Mouse (Mus musculus) heart, embryonic 16.5 days (tissue): ENCODE results near the gene Carmil3. TPM values are rescaled to one million over a fixed set of nuclear protein-coding genes. Genes with fewer than 3 reads are reported as not detected.

ENCODE experiments used
- ATAC-seq: fragments of 200-750 bp; cut with Nextera tagmentation; replicated peaks from 2 replicates; pipeline ENCODE4 v1.8.0; 2017; ENCODE audit warnings: moderate number of reproducible peaks; ENCODE audit not compliant: insufficient read depth, low FRiP score; ENCODE audit errors: extremely low read depth
- H3K27ac ChIP-seq: fragments of 300-500 bp; sonication (generic); 2 replicates; pipeline ENCODE4 v1.5.1; 2014; ENCODE audit warnings: mild to moderate bottlenecking, low read length, control low read depth, moderate library complexity
- H3K27me3 ChIP-seq: fragments of 300-500 bp; sonication (generic); 2 replicates; pipeline ENCODE4 v1.6.1; 2014; ENCODE audit warnings: low read length, mixed read lengths; ENCODE audit not compliant: control insufficient read depth, insufficient read depth
- H3K36me3 ChIP-seq: fragments of 300-500 bp; sonication (generic); 2 replicates; pipeline ENCODE4 v1.6.1; 2014; ENCODE audit not compliant: control insufficient read depth, insufficient read depth
- H3K4me1 ChIP-seq: fragments of 300-500 bp; sonication (generic); 2 replicates; pipeline ENCODE4 v1.6.1; 2014; ENCODE audit warnings: low read length, mixed read lengths; ENCODE audit not compliant: control insufficient read depth, insufficient read depth
- H3K4me2 ChIP-seq: fragments of 300-500 bp; sonication (generic); 2 replicates; pipeline ENCODE4 v1.6.1; 2014; ENCODE audit warnings: low read depth, mild to moderate bottlenecking, control low read depth, low read length
- H3K4me3 ChIP-seq: fragments of 300-500 bp; sonication (generic); 2 replicates; pipeline ENCODE4 v1.5.1; 2014; ENCODE audit warnings: mild to moderate bottlenecking, control low read depth, low read length
- H3K9ac ChIP-seq: fragments of 300-500 bp; sonication (generic); 2 replicates; pipeline ENCODE4 v1.6.1; 2014; ENCODE audit warnings: low read length, control low read depth
- H3K9me3 ChIP-seq: fragments of 300-500 bp; sonication (generic); replicated peaks from 2 replicates; pipeline ENCODE4 v1.6.1; 2016; ENCODE audit warnings: low read length; ENCODE audit not compliant: control insufficient read depth
- WGBS: fragments of 180-500 bp; shearing (Covaris S2); extraction: QIAGEN DNeasy Blood & Tissue Kit; methylation state at CpG from one replicate; pipeline ENCODE4 v1.1.7; 2014; 5-methylcytosine and 5-hydroxymethylcytosine counted together
- polyA plus RNA-seq: library from polyadenylated mRNA; unstranded; fragments of >200 nt; fragmentation: Nextera tagmentation; extraction: Ambion mirVana; gene quantifications from 2 replicates; pipeline ENCODE4 v1.2.1, GENCODE M21; 2015

Carmil3 gene
- polyA plus RNA-seq, 1 experiment from 2014 or later = 1.9 TPM

DNA sequence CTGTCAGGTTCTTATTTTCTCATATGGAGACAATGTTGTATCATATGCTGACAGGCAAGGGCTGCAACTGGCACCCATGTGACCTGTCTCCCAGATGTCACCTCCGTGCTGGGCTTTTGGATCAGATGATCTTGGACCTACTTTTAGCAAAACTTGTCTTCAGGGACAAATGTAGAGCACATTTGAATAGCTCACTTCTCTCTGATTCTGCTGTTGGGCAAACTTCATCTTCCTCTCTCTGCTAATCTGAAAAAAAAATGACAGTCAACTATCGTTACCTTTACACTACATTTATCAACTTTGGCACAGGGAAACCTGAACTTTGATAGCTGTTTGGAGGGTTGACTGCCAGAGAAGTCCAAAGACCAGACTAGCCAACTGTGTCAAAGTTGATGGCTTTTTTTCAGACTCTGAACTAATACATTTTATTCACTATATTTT, 22.1 kb upstream of the Carmil3 start:
- ATAC-seq = no peak
- WGBS = 60% methylated on average over 2 of the region's 2 CpGs
- H3K27ac ChIP-seq = no peak overlapping the region

DNA sequence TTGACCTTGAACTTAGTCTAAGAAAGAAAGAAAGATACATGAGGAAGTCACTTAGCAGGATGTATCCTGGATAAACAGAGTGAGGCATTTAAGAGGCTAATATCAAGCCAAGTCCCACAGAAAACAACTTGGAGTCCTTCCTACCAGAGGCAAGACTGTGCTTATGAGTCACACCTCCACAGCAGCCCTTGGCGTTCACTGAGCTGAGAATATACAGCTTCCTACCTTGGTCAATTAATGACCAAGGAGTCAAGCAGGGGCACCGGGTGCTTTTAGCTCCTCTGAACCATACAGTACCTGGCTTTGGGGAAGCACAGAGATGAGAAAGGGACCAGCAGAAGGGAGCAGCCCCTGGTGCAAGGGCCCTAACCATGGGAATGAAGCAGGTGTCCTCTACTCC, 21.4 kb upstream of the Carmil3 start:
- no peak overlapping the region for H3K27ac ChIP-seq
- 0 out of 2 replicates have a peak, but pooled peaks cover 2% of the 10 kb centered on the region for H3K27me3 ChIP-seq
- no peak overlapping the region for H3K4me3 ChIP-seq
- ATAC-seq = no peak
- H3K9ac ChIP-seq = no peak overlapping the region
- H3K36me3 ChIP-seq = no peaks in the 10 kb centered on the region
- 68% methylated on average over 2 of the region's 2 CpGs for WGBS
- no peaks in the 10 kb centered on the region for H3K9me3 ChIP-seq
- H3K4me1 ChIP-seq = 0 out of 2 replicates have a peak, but pooled peaks cover 6% of the 10 kb centered on the region
- no peak overlapping the region for H3K4me2 ChIP-seq

More for the DNA sequence above, 22.1 kb upstream of the Carmil3 start:
- no peak overlapping the region for H3K4me2 ChIP-seq
- 0 out of 2 replicates have a peak, but pooled peaks cover 6% of the 10 kb centered on the region for H3K4me1 ChIP-seq
- no peak overlapping the region for H3K9ac ChIP-seq
- H3K9me3 ChIP-seq = no peaks in the 10 kb centered on the region
- no peaks in the 10 kb centered on the region for H3K36me3 ChIP-seq
- 0 out of 2 replicates have a peak, but pooled peaks cover 2% of the 10 kb centered on the region for H3K27me3 ChIP-seq
- no peak overlapping the region for H3K4me3 ChIP-seq

DNA sequence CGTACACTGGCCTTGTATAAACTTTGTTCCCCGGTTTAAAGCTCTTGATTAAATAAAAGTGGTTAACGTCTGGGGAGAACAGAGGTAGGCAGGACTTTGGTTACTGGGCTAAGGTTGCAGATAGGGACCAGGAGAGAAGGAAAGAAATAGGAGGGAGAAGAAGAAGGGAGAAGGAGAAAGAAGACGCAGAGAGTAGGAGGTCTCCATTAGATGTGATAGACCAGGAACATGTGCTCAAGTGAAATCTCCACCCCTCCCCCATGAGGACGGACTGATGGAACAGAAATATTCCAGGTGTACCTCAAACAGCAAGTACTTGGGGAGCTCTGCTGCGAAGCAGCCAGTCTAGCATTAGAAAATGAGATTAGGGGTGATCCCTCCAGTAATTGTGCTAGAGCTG, 20.6 kb upstream of the Carmil3 start:
- ATAC-seq = no peak
- no peaks in the 10 kb centered on the region for H3K36me3 ChIP-seq
- no peaks in the 10 kb centered on the region for H3K9me3 ChIP-seq
- H3K4me1 ChIP-seq = 0 out of 2 replicates have a peak, but pooled peaks cover 6% of the 10 kb centered on the region
- no peak overlapping the region for H3K4me3 ChIP-seq
- no peak overlapping the region for H3K9ac ChIP-seq
- 83% methylated on average over 6 of the region's 6 CpGs for WGBS
- H3K4me2 ChIP-seq = no peak overlapping the region
- H3K27ac ChIP-seq = no peak overlapping the region
- 0 out of 2 replicates have a peak, but pooled peaks cover 2% of the 10 kb centered on the region for H3K27me3 ChIP-seq

DNA sequence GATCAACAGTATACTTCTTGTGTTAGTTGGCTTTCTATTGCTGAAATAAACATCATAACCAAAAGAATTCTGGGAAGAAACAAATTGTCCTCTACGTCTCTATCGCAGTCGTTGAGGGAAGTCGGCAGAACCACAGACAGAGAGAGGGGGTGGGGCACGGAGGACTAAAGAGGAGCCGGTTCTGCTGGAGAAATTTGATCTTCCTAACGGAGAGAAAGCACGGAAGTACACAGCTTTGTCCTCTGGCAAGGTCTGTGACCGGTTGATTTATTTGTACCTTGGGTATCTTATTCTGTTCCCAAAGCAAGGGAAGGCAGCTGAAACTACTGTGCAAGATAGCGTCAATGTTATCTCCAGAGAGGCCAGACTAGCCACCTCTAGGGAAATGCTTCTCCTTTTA, 19.6 kb upstream of the Carmil3 start:
- ATAC-seq = no peak

DNA sequence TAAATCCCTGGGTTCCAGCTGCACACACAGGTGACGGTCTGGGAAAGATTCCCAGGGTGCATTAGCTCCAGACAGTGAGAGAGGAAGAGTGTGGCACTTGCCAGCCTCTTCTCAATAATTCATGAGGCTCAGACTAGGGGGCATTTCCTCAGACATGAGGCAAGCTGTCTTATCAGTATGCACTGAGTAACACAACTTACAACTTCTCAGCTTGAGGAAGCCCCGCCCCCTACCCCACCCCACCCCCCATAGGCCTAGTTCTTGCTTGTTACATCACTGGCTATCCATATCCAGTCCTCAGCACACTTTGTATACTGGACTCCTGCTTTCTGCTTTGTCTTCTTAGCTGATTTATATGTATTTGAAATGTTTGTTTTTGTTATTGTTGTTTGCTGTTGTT, 14.8 kb upstream of the Carmil3 start:
- Histone ChIP-seq H3K4me1 (peaks cover 14% of the 10 kb centered on the region), H3K27ac (no peak overlapping the region), H3K4me3 (no peak overlapping the region), H3K27me3 (no peaks in the 10 kb centered on the region), H3K4me2 (no peak overlapping the region), H3K9me3 (no peaks in the 10 kb centered on the region), H3K36me3 (no peaks in the 10 kb centered on the region), H3K9ac (no peak overlapping the region)
- no peak for ATAC-seq
- WGBS = 38% methylated on average over 2 of the region's 2 CpGs

More for the DNA sequence above, 19.6 kb upstream of the Carmil3 start:
- Histone ChIP-seq H3K9me3 (no peaks in the 10 kb centered on the region), H3K4me2 (peak overlapping the region; percentile 11), H3K27me3 (0 out of 2 replicates have a peak, but pooled peaks cover 2% of the 10 kb centered on the region), H3K36me3 (no peaks in the 10 kb centered on the region), H3K9ac (no peak overlapping the region), H3K27ac (no peak overlapping the region), H3K4me3 (no peak overlapping the region), H3K4me1 (0 out of 2 replicates have a peak, but pooled peaks cover 6% of the 10 kb centered on the region)
- 5% methylated on average over 10 of the region's 10 CpGs for WGBS

DNA sequence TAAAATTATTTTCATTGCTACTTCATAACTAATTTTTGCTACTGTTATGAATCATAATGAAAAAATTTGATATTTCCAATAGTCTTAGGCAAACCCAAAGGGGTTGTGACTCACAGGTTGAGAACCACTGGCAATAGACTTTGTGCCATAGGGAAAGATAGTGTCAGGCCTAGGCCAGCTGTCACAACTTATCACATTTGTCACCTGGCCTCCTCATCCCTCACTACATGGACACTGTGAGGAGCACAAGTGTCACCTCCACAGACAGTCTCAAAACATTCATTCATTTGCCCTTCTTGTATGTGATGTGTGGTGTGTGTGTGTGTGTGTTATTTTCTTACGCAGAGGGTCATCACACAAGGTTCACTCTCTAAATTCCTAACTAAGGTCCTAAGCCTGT, 13.0 kb upstream of the Carmil3 start:
- H3K4me2 ChIP-seq = no peak overlapping the region
- no peak for ATAC-seq
- 95% methylated on average over 1 of the region's 1 CpGs for WGBS

DNA sequence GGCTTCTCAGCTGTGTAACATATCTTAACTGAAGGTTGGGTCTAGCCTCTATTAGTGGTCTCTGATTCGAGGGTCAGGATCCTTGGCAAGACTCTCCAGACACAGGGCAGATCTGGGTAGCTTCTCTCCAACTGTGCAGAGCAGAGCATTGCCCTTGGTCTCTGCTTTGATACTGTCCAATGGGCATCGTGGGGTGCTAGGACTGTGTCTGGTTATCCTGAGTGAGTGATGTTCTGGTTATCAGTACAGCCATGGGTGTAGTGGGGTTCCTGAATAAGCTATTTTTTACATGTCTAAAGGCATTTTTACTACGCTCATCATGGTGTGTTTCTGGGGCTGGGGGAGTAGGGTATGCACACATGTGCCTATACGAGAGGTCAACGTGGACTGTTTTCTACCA, 12.6 kb upstream of the Carmil3 start:
- Histone ChIP-seq H3K4me2 (peak overlapping the region; percentile 75), H3K4me3 (no peak overlapping the region), H3K27ac (no peak overlapping the region), H3K9ac (no peak overlapping the region), H3K4me1 (peaks cover 8% of the 10 kb centered on the region), H3K36me3 (no peaks in the 10 kb centered on the region), H3K9me3 (no peaks in the 10 kb centered on the region), H3K27me3 (no peaks in the 10 kb centered on the region)
- ATAC-seq = no peak
- WGBS = 66% methylated on average over 5 of the region's 5 CpGs

More for the DNA sequence above, 13.0 kb upstream of the Carmil3 start:
- Histone ChIP-seq H3K9me3 (no peaks in the 10 kb centered on the region), H3K4me3 (no peak overlapping the region), H3K27ac (no peak overlapping the region), H3K9ac (no peak overlapping the region), H3K36me3 (no peaks in the 10 kb centered on the region), H3K27me3 (no peaks in the 10 kb centered on the region), H3K4me1 (peaks cover 8% of the 10 kb centered on the region)

DNA sequence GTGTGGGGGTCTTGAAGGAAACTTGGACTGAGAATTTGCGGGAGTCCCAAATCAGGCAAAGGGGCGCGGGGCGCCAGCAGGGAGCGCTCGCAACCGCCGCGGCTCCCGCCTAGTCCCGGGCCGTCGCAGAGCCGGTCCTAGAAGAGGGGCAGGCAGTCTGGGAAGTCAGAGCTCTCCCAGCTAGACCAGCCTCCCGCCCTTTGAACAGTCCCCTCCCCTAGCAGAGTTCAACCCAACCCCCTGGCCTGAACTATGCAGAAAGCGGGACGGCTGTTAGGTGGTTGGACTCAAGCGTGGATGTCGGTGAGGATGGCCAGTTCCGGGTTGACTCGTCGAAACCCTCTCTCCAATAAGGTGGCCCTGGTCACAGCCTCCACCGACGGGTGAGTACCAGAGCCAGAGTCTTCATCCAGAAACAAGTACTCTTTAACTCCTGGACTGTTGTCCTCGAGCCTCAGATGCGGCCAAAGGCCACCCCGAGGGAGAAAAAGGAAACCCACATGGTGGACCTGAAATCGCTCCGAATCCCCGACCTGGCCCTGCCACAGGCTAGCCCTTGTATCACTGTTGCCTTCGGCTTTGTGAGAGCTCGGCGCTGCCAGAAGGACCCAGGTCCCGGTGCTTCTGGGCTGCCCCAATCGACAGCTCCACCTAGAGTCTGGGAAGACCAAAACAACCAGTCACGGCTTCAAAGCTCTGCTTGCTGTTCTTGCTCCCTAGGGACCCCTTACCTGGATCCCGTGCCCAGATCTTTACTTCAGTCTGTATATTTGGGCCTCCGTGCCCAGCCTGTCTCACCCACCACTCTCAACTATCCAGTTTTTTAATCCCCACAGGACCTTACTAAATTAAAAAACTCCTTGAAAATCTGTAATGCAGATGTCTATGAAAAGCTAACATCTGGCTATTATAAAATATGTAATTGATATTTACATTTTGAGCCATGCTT, 11.5 kb upstream of the Carmil3 start, which contains the start of gene Dhrs4:
Gene Dhrs4 (plus strand): TSS at position 108 of the 949 bp plus-strand sequence.
- Histone ChIP-seq H3K4me2 (peak within 1 kb of the TSS; percentile 75), H3K4me1 (peaks cover 8% of the 10 kb centered on the region), H3K27ac (peak within 1 kb of the TSS; percentile 56), H3K36me3 (no peaks in the 10 kb centered on the region), H3K27me3 (no peaks in the 10 kb centered on the region), H3K4me3 (peak within 1 kb of the TSS; percentile 78), H3K9me3 (no peaks in the 10 kb centered on the region), H3K9ac (peak within 1 kb of the TSS; percentile 77)
- WGBS = under 1% methylated on average over 38 of the region's 38 CpGs
- peak; percentile 95 for ATAC-seq

DNA sequence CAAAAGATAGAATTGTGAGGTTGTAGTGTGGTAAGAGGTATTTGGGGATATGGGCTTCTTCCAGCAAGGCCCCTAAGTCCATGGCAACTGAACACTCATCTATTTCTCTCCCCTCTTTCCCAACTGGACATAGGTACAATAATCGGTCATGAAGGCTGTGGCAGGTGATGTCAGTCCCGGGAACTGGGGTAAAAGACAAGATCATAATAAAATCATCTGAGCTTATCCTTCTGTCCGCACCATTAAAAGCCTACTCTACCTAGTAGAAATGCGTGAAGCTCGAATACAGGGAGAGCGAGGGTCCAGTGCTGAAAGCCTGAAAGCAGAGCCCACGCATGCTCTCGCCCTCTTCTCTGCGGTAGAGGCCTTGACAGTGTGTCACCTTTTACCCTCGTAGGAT, 10.8 kb upstream of the Carmil3 start:
- WGBS = 89% methylated on average over 10 of the region's 10 CpGs
- no peak for ATAC-seq
- Histone ChIP-seq H3K4me2 (no peak overlapping the region), H3K27me3 (no peaks in the 10 kb centered on the region), H3K9me3 (no peaks in the 10 kb centered on the region), H3K27ac (no peak overlapping the region), H3K4me1 (peaks cover 8% of the 10 kb centered on the region), H3K9ac (no peak overlapping the region), H3K4me3 (no peak overlapping the region), H3K36me3 (no peaks in the 10 kb centered on the region)
